Mouse (Mus musculus): ENCODE results near the gene Gm10130.

DNA sequence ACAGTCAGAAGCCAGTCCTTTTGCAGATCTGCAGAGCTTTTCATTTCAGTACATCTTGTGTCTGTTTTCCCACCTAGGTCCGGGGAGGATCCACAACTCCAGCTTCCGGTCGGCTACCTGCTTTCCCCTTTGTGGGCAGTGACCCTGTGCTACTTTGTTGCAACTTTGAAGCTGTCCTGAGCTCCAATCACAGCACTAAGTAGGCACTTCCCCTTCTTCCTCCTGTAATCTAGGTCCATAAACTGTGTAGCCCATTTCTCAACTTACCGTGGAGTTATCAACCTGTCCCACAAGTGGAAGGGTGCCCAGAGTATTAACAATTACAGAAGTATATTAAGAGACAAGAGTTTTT, 39.4 kb downstream of the Gm10130 start:
- no peak for TF ChIP-seq GATA1 (IDR thresholded peaks at IDR 0.05; ENCODE audit: borderline replicate concordance, low read length)
- TF ChIP-seq FLI1 (IDR thresholded peaks at IDR 0.05; ENCODE audit: low read length): no peak
